In the genomic region with DNA sequence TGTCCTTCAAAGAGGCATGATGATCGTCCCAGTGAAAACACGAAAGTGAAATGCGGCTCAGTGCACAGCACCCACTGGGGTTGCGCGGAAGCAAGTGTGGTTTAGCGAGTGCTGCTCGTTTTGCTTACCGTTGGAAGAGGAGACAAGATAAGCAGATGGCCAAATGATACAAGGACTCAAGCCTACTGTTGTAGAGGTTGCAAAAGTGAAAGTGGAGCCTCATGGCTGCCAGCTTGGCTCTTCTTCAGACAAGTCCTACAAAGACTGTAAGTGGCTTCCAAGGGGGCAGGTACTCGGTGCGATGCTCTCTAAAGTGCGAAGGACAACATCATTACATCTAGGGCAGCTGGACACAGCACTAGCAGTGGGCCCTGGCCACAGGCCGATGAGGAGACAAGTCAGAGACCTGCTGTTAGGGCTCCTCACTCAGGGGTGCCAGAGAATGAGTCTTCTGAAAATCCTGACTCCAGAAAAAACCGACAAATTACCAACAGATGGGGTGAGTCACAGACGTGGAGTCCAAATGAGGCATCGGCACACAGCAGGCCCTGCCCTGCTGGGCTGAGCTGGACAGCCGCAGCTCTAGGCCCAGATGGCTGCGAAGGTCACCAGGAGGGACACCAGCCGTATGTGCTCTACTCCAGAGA, we compare ENCODE assay signal across 10 mouse cellular contexts.
A peak's percentile ranks its signal among the peaks of the same experiment; 100 is the strongest.
DNase-seq lines count a peak whose midpoint lies in the region; ATAC-seq and TF ChIP-seq lines count a peak whose summit lies in the region.
"Had no signal": no experiment of that assay in that cellular context is flagged by ENCODE, and none has a peak within 500 bp of the region (broad histone marks: within the 10 kb centered on the region; RNA-seq: fewer than 3 reads in every experiment).

No protein-coding gene starts in this region.

- TF ChIP-seq POLR2A in myocyte (IDR thresholded peaks at IDR 0.05; ENCODE audit: insufficient read length, low read depth) = peak; percentile 63

- no peaks in the 10 kb centered on the region for H3K36me3 ChIP-seq in midbrain, embryonic 11.5 days (ENCODE audit: control insufficient read depth, insufficient read depth, low read length)
- no peaks in the 10 kb centered on the region for H3K36me3 ChIP-seq in midbrain, embryonic 13.5 days
- no peaks in the 10 kb centered on the region for H3K36me3 ChIP-seq in myocyte (ENCODE audit: control insufficient read depth, insufficient read depth)
- H3K36me3 ChIP-seq in forebrain, embryonic 10.5 days (replicated peaks) = no peaks in the 10 kb centered on the region
- no peaks in the 10 kb centered on the region for H3K36me3 ChIP-seq in forebrain, postnatal 0 days (ENCODE audit: insufficient read depth)
- H3K36me3 ChIP-seq: embryonic facial prominence, embryonic 12.5 days; midbrain, embryonic 12.5 days had no signal

- H3K4me3 ChIP-seq in midbrain, embryonic 11.5 days (ENCODE audit: low read depth, low read length) = no peak overlapping the region
- no peak overlapping the region for H3K4me3 ChIP-seq in midbrain, embryonic 13.5 days (replicated peaks)
- no peak overlapping the region for H3K4me3 ChIP-seq in brown adipose tissue, adult 24 weeks (ENCODE audit: insufficient read depth, low read depth, low read length)
- no peak overlapping the region for H3K4me3 ChIP-seq in myocyte
- no peak overlapping the region for H3K4me3 ChIP-seq in forebrain, embryonic 10.5 days
- H3K4me3 ChIP-seq in forebrain, postnatal 0 days (ENCODE audit: low read depth, low read length) = no peak overlapping the region
- H3K4me3 ChIP-seq: embryonic facial prominence, embryonic 12.5 days; midbrain, embryonic 12.5 days had no signal

- no peak for TF ChIP-seq CTCF in forebrain, postnatal 0 days (IDR thresholded peaks at IDR 0.05; ENCODE audit: low read depth)

- WGBS in midbrain, embryonic 11.5 days = 89% methylated on average over 18 of the region's 18 CpGs
- WGBS in midbrain, embryonic 13.5 days = 91% methylated on average over 18 of the region's 18 CpGs
- WGBS in forebrain, embryonic 10.5 days = 92% methylated on average over 18 of the region's 18 CpGs
- 88% methylated on average over 18 of the region's 18 CpGs for WGBS in forebrain, postnatal 0 days

- H3ac ChIP-seq in myocyte (ENCODE audit: control insufficient read depth, insufficient read length) = no peak overlapping the region

- no peaks in the 10 kb centered on the region for H3K27me3 ChIP-seq in midbrain, embryonic 11.5 days (ENCODE audit: control insufficient read depth, insufficient read depth, low read length)
- H3K27me3 ChIP-seq in midbrain, embryonic 13.5 days = no peaks in the 10 kb centered on the region
- H3K27me3 ChIP-seq in myocyte (ENCODE audit: control insufficient read depth, insufficient read depth, insufficient read length) = no peaks in the 10 kb centered on the region
- no peaks in the 10 kb centered on the region for H3K27me3 ChIP-seq in forebrain, embryonic 10.5 days (ENCODE audit: poor library complexity, severe bottlenecking)
- no peaks in the 10 kb centered on the region for H3K27me3 ChIP-seq in forebrain, postnatal 0 days (ENCODE audit: insufficient read depth, low read length)
- H3K27me3 ChIP-seq: embryonic facial prominence, embryonic 12.5 days; midbrain, embryonic 12.5 days had no signal

- no peak overlapping the region for H3K9ac ChIP-seq in midbrain, embryonic 11.5 days (ENCODE audit: low read length)
- H3K9ac ChIP-seq in midbrain, embryonic 13.5 days (replicated peaks) = no peak overlapping the region
- H3K9ac ChIP-seq in forebrain, postnatal 0 days = no peak overlapping the region
- H3K9ac ChIP-seq: embryonic facial prominence, embryonic 12.5 days; midbrain, embryonic 12.5 days had no signal

- DNase-seq in midbrain, embryonic 11.5 days (ENCODE audit: low spot score, missing footprints) = peak; percentile 28
- DNase-seq in gastrocnemius, postnatal 10 days = peak; percentile 11
- no peak for DNase-seq in forebrain, embryonic 10.5 days (ENCODE audit: extremely low spot score, low spot score)
- no peak for DNase-seq in kidney, adult 18-20 months
- no peak for DNase-seq in forebrain, postnatal 0 days

- no peak overlapping the region for H3K4me2 ChIP-seq in midbrain, embryonic 11.5 days
- no peak overlapping the region for H3K4me2 ChIP-seq in midbrain, embryonic 13.5 days (replicated peaks)
- H3K4me2 ChIP-seq in myocyte (ENCODE audit: low read depth) = peak overlapping the region; percentile 83
- no peak overlapping the region for H3K4me2 ChIP-seq in forebrain, postnatal 0 days (ENCODE audit: low read depth)
- H3K4me2 ChIP-seq: embryonic facial prominence, embryonic 12.5 days; midbrain, embryonic 12.5 days had no signal

- H3K27ac ChIP-seq in midbrain, embryonic 11.5 days (ENCODE audit: low read depth, low read length) = no peak overlapping the region
- no peak overlapping the region for H3K27ac ChIP-seq in midbrain, embryonic 13.5 days
- 0 out of 2 replicates have a peak overlapping the region, but pooled peaks have one; percentile 24 for H3K27ac ChIP-seq in brown adipose tissue, adult 24 weeks (replicated peaks; ENCODE audit: low read depth, low read length)
- no peak overlapping the region for H3K27ac ChIP-seq in forebrain, embryonic 10.5 days
- no peak overlapping the region for H3K27ac ChIP-seq in forebrain, postnatal 0 days (ENCODE audit: low read depth, low read length)
- H3K27ac ChIP-seq: embryonic facial prominence, embryonic 12.5 days; midbrain, embryonic 12.5 days had no signal

- no peaks in the 10 kb centered on the region for H3K9me3 ChIP-seq in midbrain, embryonic 11.5 days (ENCODE audit: control insufficient read depth, low read length)
- no peaks in the 10 kb centered on the region for H3K9me3 ChIP-seq in midbrain, embryonic 13.5 days
- no peaks in the 10 kb centered on the region for H3K9me3 ChIP-seq in forebrain, embryonic 10.5 days
- no peaks in the 10 kb centered on the region for H3K9me3 ChIP-seq in forebrain, postnatal 0 days (ENCODE audit: low read length)
- H3K9me3 ChIP-seq: embryonic facial prominence, embryonic 12.5 days; midbrain, embryonic 12.5 days had no signal

- no peaks in the 10 kb centered on the region for H3K79me2 ChIP-seq in myocyte (ENCODE audit: control insufficient read depth, insufficient read depth)

- no peaks in the 10 kb centered on the region for H3K4me1 ChIP-seq in midbrain, embryonic 11.5 days (ENCODE audit: control insufficient read depth, insufficient read depth, low read length)
- no peaks in the 10 kb centered on the region for H3K4me1 ChIP-seq in midbrain, embryonic 13.5 days (replicated peaks)
- H3K4me1 ChIP-seq in brown adipose tissue, adult 24 weeks (ENCODE audit: control insufficient read depth, insufficient read depth, insufficient read length, low read length) = 0 out of 2 replicates have a peak, but pooled peaks cover 2% of the 10 kb centered on the region
- H3K4me1 ChIP-seq in forebrain, embryonic 10.5 days = no peaks in the 10 kb centered on the region
- no peaks in the 10 kb centered on the region for H3K4me1 ChIP-seq in forebrain, postnatal 0 days (ENCODE audit: insufficient read depth)
- H3K4me1 ChIP-seq: embryonic facial prominence, embryonic 12.5 days; midbrain, embryonic 12.5 days had no signal

- no peak for ATAC-seq in midbrain, embryonic 11.5 days (ENCODE audit: low FRiP score)
- ATAC-seq in midbrain, embryonic 13.5 days = no peak
- no peak for ATAC-seq in forebrain, postnatal 0 days

TF ChIP-seq in myocyte, 11 proteins besides CTCF, POLR2A, EP300 and RAD21:
- no peak for TF ChIP-seq POLR2AphosphoS2 (IDR thresholded peaks at IDR 0.05; ENCODE audit: insufficient read length, low read depth)
- TF ChIP-seq TCF12 (IDR thresholded peaks at IDR 0.05; ENCODE audit: insufficient read depth, poor library complexity, severe bottlenecking) = peak; percentile 27
- peak in 2 of 3 experiments; percentile 55 to 80 for TF ChIP-seq MYOG (IDR thresholded peaks at IDR 0.05; ENCODE audit: control insufficient read depth in 1 of 3, insufficient read depth in 1 of 3, insufficient read length in 2 of 3, low read depth in 2 of 3)
- TF ChIP-seq MYOD1 (IDR thresholded peaks at IDR 0.05; ENCODE audit: control insufficient read depth in 1 of 3, insufficient read length in 2 of 3, low read depth in 2 of 3) = peak; percentile 7 to 77 (median 59)
- TF ChIP-seq MAX (IDR thresholded peaks at IDR 0.05; ENCODE audit: low read depth) = peak; percentile 16
- peak; percentile 15 for TF ChIP-seq TCF3 (IDR thresholded peaks at IDR 0.05; ENCODE audit: insufficient read length, low read depth)
- TF ChIP-seq SRF (IDR thresholded peaks at IDR 0.05; ENCODE audit: control insufficient read depth, insufficient read length, low read depth) = no peak
- peak; percentile 9 for TF ChIP-seq REST (IDR thresholded peaks at IDR 0.05; ENCODE audit: insufficient read depth, insufficient read length)
TF ChIP-seq in myocyte: peak in this region for 6.

Comparison
In these comparisons a context has a peak if more than half of its experiments do, and no peak if none do; other contexts are left out.
1. DNase-seq: peak in midbrain, embryonic 11.5 days (single experiment) and gastrocnemius, postnatal 10 days (single experiment); none in forebrain, embryonic 10.5 days (single experiment), kidney, adult 18-20 months (single experiment) and forebrain, postnatal 0 days (single experiment).